Mouse (Mus musculus) erythroblast, embryonic 14.5 days (primary cell): ENCODE results near the gene Pnrc2. TPM values are rescaled to one million over a fixed set of nuclear protein-coding genes. Genes with fewer than 3 reads are reported as not detected.

ENCODE experiments used
- H3K27me3 ChIP-seq: 2 replicates; pipeline ENCODE4 v1.6.1; 2012; ENCODE audit warnings: inconsistent platforms; ENCODE audit not compliant: control insufficient read depth
- H3K36me3 ChIP-seq: 2 replicates; pipeline ENCODE4 v1.6.1; 2012; ENCODE audit warnings: mild to moderate bottlenecking, inconsistent platforms; ENCODE audit not compliant: control insufficient read depth
- H3K4me1 ChIP-seq: 2 replicates; pipeline ENCODE4 v1.6.1; 2012; ENCODE audit warnings: inconsistent platforms; ENCODE audit not compliant: control insufficient read depth
- H3K4me3 ChIP-seq: replicated peaks from 2 replicates; pipeline ENCODE3; 2012; ENCODE audit warnings: moderate library complexity, mild to moderate bottlenecking, inconsistent platforms
- H3K9me3 ChIP-seq: 2 replicates; pipeline ENCODE4 v1.6.1; 2012; ENCODE audit warnings: low read length, inconsistent platforms, mixed read lengths; ENCODE audit not compliant: control insufficient read depth
- GATA1 ChIP-seq: IDR thresholded peaks from 2 replicates; pipeline ENCODE4 v1.6.1; 2012; ENCODE audit warnings: low read length, inconsistent platforms, mixed read lengths
- TAL1 ChIP-seq: IDR thresholded peaks from 3 replicates; pipeline ENCODE4 v1.6.1; 2012; ENCODE audit warnings: low read length, inconsistent platforms, mixed read lengths
- polyA plus RNA-seq: library from polyadenylated mRNA; stranded (reverse); fragments of >175 nt; gene quantifications from 2 replicates; pipeline ENCODE4 v1.2.3, GENCODE M21; 2012

Pnrc2 gene
- polyA plus RNA-seq, 1 experiment, result 1.0 TPM

DNA sequence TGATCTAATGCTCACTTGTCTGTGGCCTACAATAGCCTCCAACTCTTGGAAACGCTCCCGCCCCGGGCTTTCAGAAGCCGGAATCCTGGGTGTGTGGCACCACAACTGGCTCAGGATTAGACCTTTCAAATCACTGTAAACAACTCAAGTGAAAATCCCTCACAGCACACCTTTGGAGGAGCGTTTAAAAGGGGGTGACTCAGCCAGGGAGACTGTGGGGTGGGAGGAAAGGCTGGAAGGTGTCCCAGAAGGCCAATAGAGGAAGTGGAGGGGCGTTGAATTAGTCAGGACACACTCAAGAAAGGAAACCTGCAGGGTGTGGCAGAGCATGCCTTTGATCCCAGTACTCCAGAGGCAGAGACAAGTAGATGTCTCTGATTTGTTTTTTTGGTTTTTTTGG is 29.2 kb downstream of the Pnrc2 start:
- H3K9me3 ChIP-seq, result peaks cover 15% of the 10 kb centered on the region
- peaks cover 28% of the 10 kb centered on the region for H3K4me1 ChIP-seq
- TF ChIP-seq GATA1, result no peak
- TF ChIP-seq TAL1, result no peak

DNA sequence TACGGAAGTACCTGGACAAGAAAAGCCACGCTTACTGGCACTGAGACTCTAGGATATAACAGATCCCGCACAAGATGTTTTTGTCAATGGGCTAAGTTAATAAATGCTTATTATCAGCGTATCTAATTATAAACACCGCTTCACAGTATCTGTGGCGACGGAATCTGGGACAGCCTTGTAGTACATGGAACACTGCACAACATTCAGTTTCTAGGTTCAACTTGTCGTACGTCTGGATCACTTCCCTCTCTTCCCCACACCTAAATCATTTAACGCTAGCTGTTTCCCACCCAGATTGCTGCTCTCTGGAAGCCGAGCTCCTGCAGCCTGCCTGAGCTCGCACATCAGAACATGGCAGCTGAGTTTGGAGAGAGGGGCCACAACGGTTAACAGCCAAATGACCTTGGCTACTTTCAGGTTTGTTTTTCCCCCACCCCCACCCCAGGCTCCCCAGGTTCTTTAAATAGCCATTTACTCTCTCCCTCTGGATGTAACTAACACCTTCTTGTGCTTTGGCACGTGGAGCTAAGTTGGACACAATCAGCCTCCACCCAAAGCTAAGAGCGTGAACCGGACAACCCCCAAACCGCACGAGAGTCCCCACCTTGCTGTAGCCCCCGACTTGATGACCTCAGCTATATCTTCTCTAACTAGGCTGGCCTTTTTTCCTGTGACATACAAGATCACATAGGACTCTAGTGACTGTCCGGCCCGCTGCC is 34.2 kb downstream of the Pnrc2 start:
- no peak overlapping the region for H3K4me3 ChIP-seq
- peaks cover 4% of the 10 kb centered on the region for H3K27me3 ChIP-seq

More for the DNA sequence above, 29.2 kb downstream of the Pnrc2 start:
- Histone ChIP-seq H3K4me3 (no peak overlapping the region), H3K36me3 (peaks cover 2% of the 10 kb centered on the region; the same call in 1 of the 2 replicates), H3K27me3 (no peaks in the 10 kb centered on the region)

DNA sequence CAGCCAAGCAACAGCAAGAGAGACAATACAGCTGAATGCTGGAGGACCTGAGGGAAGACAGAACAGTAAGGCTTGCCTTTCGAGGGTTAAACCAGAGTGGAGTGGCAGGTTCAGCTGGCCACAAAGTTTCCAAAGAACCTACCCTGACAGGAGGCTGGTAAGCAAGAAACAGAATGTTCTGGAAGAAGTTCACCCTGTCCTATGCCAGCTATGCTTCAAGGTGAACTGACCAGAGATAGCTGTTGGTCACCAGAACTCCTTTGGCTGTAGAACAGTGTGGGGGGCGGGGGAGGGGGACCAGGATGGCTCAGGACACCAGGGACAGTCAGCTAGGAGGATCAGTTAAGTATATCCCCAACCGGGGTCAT is 34.7 kb downstream of the Pnrc2 start:
- TF ChIP-seq GATA1 (no peak), TAL1 (no peak)
- no peak overlapping the region for H3K4me3 ChIP-seq
- peaks cover 8% of the 10 kb centered on the region for H3K4me1 ChIP-seq
- no peaks in the 10 kb centered on the region for H3K36me3 ChIP-seq
- H3K9me3 ChIP-seq, result peaks cover 8% of the 10 kb centered on the region
- peaks cover 4% of the 10 kb centered on the region for H3K27me3 ChIP-seq

More for the DNA sequence above, 34.2 kb downstream of the Pnrc2 start:
- Histone ChIP-seq H3K4me1 (peaks cover 8% of the 10 kb centered on the region), H3K36me3 (no peaks in the 10 kb centered on the region), H3K9me3 (peaks cover 8% of the 10 kb centered on the region)
- TF ChIP-seq TAL1 (no peak), GATA1 (no peak)

DNA sequence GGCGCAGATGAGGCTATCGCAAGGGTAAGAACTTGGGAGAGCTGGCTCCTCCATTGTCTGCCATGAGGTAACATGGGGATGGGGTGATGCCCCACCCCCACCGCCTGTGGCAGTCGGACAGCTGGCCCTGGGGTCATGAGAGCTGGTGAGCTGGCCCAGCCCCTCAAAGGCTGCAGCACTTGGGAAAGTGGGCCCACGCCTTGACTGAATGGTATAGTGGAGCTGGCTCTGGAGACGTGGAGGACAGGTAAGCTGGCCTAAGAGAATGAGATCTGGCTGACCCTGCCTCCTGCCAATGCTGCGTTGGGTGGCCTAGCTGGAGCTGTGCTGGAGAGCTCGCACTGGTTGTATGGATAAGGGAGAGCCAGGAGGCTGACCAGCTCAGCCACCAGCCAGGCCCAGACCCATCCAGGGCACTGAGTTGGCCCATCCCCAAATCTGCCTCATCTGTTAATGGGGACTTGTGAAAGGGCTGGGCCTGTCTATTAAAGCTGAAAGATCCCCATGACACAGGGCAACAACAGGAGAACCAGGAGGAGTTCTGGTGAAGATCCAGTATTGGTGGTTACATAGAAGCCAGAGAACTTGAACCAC is 39.4 kb downstream of the Pnrc2 start:
- TF ChIP-seq TAL1 (no peak), GATA1 (no peak)
- no peaks in the 10 kb centered on the region for H3K36me3 ChIP-seq

DNA sequence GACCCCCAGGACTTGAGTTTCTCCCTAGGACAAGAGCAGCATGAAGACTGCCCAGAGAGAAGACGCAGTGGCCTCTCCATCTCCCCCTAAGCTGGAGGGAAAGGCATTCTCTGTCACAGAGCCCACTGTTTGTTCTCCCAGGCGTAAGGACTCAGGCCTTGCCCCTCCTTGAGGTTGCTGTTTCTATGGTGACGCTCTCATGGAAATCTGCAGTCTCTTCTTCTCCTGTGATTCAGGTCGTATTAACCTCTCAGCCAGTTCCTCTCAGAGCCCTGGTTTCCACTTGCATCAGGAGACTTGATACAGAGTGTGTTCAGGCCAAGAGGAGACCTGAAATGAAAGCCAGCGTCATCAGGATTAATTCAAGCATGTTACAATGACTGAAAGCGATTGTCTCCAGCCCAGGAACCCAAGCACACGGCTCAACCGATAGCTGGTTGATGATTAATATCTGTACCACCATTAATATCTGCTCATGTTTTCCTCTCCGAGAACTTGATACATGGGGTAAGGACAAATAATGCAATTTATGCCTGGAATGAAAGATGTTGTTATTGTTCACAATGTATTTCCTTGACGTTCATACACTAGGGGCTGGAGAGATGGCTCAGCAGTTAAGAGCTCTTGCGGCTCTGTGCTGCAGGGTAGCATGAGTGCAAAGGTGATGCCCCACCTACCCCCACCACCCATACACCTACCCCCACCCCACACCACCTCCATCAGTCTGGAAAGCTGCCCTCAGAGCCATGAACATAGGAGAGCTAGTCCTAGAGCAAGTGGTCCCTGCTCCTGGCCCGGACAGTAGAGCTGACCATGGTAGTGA is 40.1 kb downstream of the Pnrc2 start:
- Histone ChIP-seq H3K4me3 (no peak overlapping the region), H3K4me1 (peaks cover 5% of the 10 kb centered on the region), H3K36me3 (no peaks in the 10 kb centered on the region), H3K27me3 (peaks cover 4% of the 10 kb centered on the region), H3K9me3 (no peaks in the 10 kb centered on the region)
- no peak for TF ChIP-seq TAL1
- no peak for TF ChIP-seq GATA1

More for the DNA sequence above, 39.4 kb downstream of the Pnrc2 start:
- Histone ChIP-seq H3K4me1 (peaks cover 5% of the 10 kb centered on the region), H3K9me3 (no peaks in the 10 kb centered on the region), H3K4me3 (no peak overlapping the region), H3K27me3 (peaks cover 4% of the 10 kb centered on the region)

DNA sequence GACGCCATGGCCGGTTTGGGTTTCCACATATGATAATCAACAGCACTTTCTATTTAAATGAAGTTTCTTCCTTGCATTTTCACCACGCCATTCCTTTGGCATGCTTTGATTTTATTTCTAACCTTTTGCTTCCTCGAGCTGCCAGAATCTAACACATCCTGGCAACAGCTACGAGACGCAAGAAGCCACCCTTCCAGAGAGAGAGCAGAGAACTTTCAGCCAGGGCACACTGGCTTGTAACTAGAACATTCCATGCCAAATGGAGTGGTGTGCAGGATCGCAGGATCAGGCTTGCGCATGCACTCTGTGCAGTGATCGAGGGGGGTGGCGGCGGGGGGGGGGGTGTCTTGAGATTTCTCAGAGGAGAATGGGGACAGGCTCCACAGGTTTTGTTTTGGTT is 41.6 kb downstream of the Pnrc2 start:
- Histone ChIP-seq H3K9me3 (no peaks in the 10 kb centered on the region), H3K4me1 (no peaks in the 10 kb centered on the region; the same call in 1 of the 2 replicates), H3K27me3 (no peaks in the 10 kb centered on the region), H3K4me3 (no peak overlapping the region), H3K36me3 (no peaks in the 10 kb centered on the region)
- TF ChIP-seq GATA1, result no peak
- TF ChIP-seq TAL1, result no peak

DNA sequence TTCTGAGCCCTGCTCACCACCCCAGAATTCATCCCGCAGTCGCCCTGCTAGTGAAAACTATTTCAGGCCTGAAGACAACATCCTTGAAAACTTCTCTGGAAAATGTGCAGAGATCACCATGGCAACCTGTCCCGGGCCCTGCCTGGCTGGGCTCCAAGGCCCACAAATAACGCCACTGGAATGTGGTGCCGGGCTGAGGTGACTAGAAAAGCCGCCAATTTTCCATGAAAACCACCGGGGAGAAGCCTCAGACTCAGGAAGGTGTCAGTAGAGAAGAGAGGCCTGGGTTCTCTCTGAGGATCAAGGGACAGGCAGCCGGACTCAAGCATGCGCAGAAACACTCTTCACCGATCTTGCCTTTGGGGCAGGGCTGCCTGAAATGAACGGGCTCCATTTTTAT is 45.2 kb downstream of the Pnrc2 start:
- no peak for TF ChIP-seq GATA1
- TF ChIP-seq TAL1, result no peak
- H3K36me3 ChIP-seq, result no peaks in the 10 kb centered on the region
- H3K27me3 ChIP-seq, result no peaks in the 10 kb centered on the region
- no peak overlapping the region for H3K4me3 ChIP-seq
- no peaks in the 10 kb centered on the region; the same call in 1 of the 2 replicates for H3K4me1 ChIP-seq
- no peaks in the 10 kb centered on the region for H3K9me3 ChIP-seq

DNA sequence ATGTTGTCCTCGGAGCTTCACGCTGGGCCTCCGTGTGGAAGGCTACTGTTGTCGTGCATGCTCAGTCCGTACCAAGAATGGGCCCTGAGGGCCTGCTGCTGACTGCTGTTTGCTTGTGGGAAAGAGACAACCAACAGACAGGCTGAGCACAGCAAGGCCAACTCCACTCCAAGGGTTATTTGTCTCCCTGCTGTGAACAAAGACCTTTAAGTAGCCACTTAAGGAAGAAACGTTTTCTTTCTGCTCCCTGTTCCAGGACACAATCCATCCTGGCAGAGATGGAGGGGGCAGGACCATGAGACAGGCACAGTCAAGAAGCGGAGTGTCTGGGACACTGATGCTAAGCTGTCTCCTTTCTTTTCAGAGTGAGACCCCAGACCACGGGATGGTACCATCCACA is 49.4 kb downstream of the Pnrc2 start:
- H3K36me3 ChIP-seq, result no peaks in the 10 kb centered on the region
- no peak overlapping the region for H3K4me3 ChIP-seq
- H3K4me1 ChIP-seq, result peaks cover 2% of the 10 kb centered on the region
- TF ChIP-seq TAL1 (no peak), GATA1 (no peak)
- H3K9me3 ChIP-seq, result no peaks in the 10 kb centered on the region
- H3K27me3 ChIP-seq, result no peaks in the 10 kb centered on the region

DNA sequence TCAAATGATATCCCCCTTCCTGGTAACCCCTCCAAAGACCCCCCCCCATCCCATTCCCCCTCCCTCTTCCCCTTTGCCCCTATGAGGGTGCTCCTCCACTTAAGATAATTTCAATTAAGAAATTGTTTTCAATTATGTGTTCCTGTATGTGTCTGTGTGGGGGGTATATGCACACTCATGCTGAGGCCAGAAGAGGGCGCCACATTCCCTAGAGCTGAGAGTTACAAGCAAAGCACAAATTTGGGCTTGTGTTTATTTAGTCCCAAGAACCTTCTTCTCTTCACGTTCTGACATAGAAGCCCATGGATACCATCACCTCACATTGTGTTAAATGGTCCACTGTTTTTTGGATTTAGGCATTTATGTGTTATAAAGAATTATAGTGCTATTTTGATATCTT is 50.4 kb downstream of the Pnrc2 start:
- TF ChIP-seq GATA1 (no peak), TAL1 (no peak)
- H3K4me3 ChIP-seq, result no peak overlapping the region
- H3K27me3 ChIP-seq, result no peaks in the 10 kb centered on the region
- H3K4me1 ChIP-seq, result peaks cover 2% of the 10 kb centered on the region
- no peaks in the 10 kb centered on the region for H3K36me3 ChIP-seq
- H3K9me3 ChIP-seq, result no peaks in the 10 kb centered on the region
